Mouse (Mus musculus) ovary, postnatal 36 days (tissue): ENCODE measurements at regions not wholly inside any gene's neighbourhood (a gene's known extent, or its start where the extent isn't known, plus 50 kb on each side); places are given as distances from the start of the nearest gene placed in this dataset.
"Not testable (repeated sequence)": the region's sequence is repeated elsewhere in the genome, so short reads cannot be mapped to it uniquely, and the experiment has no call there.

Experiments used
- DNase-seq: peaks from one replicate; pipeline ENCODE4 v3.0.0; 2022; ENCODE audit warnings: low spot score, mixed read lengths

DNA sequence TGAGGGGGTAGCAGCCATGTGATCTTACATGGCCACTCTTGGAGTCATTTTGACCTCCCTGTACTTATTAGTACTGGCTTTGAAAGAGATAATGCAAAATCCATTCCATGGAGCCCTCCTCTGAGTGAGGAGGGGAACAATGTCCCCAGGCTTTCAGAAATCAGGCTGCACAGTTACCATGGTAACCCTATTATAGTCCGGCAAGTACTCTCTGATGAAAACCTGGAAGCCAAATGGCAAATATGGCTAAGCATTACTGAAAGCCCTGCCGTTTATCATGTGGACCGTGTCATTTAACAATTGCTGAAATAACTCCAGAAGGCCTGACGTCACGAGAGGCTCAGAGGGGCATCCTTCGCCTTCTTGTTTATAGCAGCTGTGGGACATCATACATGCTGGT is 82.5 kb upstream of the Xcl1 start:
- DNase-seq = no peak

- DNase-seq = no peak
Measured at GRCm38 (mm10) chr1:165014328-165014727, 79.0 kb upstream of the Xcl1 start.

DNA sequence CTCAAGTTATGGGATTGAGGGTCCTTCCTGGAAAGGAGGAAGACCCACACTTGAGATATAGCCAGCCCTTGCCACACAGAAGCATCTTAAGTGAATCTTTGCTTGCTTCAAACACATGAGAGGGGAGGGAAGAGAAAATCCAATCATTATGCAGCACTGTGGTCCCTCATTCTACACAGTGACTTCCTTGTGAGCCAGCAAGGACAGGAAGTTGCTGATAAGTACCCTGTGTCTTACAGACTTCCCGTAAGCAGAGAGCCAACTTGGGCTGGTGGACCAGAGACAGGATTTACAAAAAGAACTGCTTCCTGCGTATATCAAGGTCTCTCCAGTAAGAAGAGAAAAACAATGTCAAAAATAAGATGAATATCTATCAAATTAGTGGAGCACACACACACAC is 78.1 kb upstream of the Xcl1 start:
- DNase-seq = no peak

DNA sequence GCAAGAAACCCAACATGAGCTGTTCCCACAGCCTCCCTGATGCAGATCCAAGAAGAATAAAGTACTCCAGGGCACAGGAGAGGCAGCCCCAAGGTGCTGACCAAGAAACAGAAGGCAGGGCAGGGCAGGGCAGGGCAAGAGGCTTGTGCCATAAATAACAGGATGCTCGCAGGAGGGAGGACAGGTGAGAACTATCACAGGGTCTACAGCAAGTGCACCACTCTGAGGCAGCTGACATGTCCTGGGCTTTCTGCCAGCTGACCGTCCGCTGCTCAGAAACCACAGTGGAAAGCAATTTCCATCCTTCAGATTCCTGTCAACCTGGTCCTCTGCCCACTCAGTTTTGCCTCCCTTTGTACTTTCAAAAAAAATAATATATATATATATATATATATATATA is 77.0 kb upstream of the Xcl1 start:
- no peak for DNase-seq

GRCm38 (mm10) chr1:164999515-164999914 is 64.2 kb upstream of the Xcl1 start:
- no peak for DNase-seq

- no peak for DNase-seq
Measured at GRCm38 (mm10) chr1:164998621-164999020, 63.3 kb upstream of the Xcl1 start.

- no peak for DNase-seq
Measured at GRCm38 (mm10) chr1:164997660-164998059, 62.3 kb upstream of the Xcl1 start.

- no peak for DNase-seq
Measured at GRCm38 (mm10) chr1:164994247-164994660, 58.9 kb upstream of the Xcl1 start.

- DNase-seq = not testable (repeated sequence)
Measured at GRCm38 (mm10) chr1:164993175-164993875, 58.0 kb upstream of the Xcl1 start.

DNA sequence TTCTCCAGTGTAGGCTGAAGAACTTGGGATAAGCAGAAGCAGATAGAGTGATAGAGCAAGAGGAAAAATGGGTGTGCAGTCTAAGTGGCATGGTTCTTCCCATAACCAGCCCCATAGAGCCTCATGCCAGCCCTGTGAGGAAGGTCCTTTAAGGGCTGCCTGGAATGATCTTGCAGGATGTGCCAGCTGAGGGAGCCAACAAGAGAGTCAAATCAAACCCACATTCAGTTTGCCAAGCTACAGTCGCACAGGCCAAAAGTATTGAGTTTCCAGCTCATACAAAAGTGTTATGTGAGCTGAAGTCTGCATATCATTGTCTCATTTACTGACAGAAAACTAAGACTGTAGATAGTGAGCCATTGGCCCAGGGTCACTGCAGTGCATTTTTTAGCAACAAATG is 53.7 kb upstream of the Xcl1 start:
- DNase-seq = no peak

DNA sequence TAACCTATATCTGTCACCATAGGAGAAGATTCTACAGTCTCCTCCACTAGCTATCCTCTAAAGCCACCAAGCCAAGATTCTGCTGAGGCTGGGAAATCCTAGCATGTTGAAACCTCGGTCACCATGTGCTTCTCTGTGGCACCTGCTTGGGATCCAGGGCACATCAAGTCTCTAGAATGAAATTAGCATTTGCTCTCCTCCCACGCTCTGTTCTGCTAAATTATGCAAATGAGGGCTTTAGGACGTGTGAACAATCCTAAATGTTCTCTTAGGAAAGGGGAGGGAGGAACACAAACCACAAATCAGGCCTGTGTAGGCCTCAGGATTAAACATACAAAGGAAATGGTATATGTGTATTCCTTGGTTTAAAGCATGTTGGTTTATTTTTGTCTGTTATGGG is 52.9 kb upstream of the Xcl1 start:
- no peak for DNase-seq

DNA sequence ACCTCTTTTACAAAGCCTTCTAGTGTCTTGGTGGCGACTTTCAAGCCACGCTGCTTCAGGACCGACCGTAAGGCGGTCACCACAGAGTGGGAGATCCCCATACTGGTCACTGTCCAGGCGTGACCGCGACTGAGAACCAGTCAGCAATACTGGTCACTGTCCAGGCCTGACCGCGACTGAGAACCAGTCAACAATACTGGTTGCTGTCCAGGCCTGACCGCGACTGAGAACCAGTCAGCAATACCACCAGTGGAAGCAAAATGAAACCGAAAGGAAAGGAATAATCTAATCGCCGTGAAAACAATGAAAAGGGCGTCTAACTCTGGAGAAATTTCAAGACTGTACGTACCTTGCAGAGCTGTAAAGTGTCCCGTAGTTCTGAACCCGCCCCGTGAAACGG is 50.2 kb upstream of the Xcl1 start:
- not testable (repeated sequence) for DNase-seq
